Mouse (Mus musculus): ENCODE measurements at regions not wholly inside any gene's neighbourhood (a gene's known extent, or its start where the extent isn't known, plus 50 kb on each side); places are given as distances from the start of the nearest gene placed in this dataset.
A peak's percentile ranks its signal among the peaks of the same experiment; 100 is the strongest.
"Not testable (repeated sequence)": the region's sequence is repeated elsewhere in the genome, so short reads cannot be mapped to it uniquely, and the experiment has no call there.

GRCm38 (mm10) chr10:81996742-81997536 is 51.0 kb upstream of the Zfp873 start:
- H3K4me1 ChIP-seq (ENCODE audit: control insufficient read depth, insufficient read depth, low read length); H3K27ac ChIP-seq (ENCODE audit: insufficient read depth, low read length): not testable (repeated sequence)
- peak overlapping the region; percentile 39 for H3K4me3 ChIP-seq (ENCODE audit: insufficient read depth, low read length)
